Mouse (Mus musculus) erythroblast, embryonic 14.5 days (primary cell): Measurements from ENCODE around the gene Erich3. TPM values are rescaled to one million over a fixed set of nuclear protein-coding genes. Genes with fewer than 3 reads are reported as not detected.

Source experiments
- H3K27me3 ChIP-seq: 2 replicates; pipeline ENCODE4 v1.6.1; 2012; ENCODE audit warnings: inconsistent platforms; ENCODE audit not compliant: control insufficient read depth
- H3K36me3 ChIP-seq: 2 replicates; pipeline ENCODE4 v1.6.1; 2012; ENCODE audit warnings: mild to moderate bottlenecking, inconsistent platforms; ENCODE audit not compliant: control insufficient read depth
- H3K4me1 ChIP-seq: 2 replicates; pipeline ENCODE4 v1.6.1; 2012; ENCODE audit warnings: inconsistent platforms; ENCODE audit not compliant: control insufficient read depth
- H3K4me3 ChIP-seq: replicated peaks from 2 replicates; pipeline ENCODE3; 2012; ENCODE audit warnings: moderate library complexity, mild to moderate bottlenecking, inconsistent platforms
- H3K9me3 ChIP-seq: 2 replicates; pipeline ENCODE4 v1.6.1; 2012; ENCODE audit warnings: low read length, inconsistent platforms, mixed read lengths; ENCODE audit not compliant: control insufficient read depth
- GATA1 ChIP-seq: IDR thresholded peaks from 2 replicates; pipeline ENCODE4 v1.6.1; 2012; ENCODE audit warnings: low read length, inconsistent platforms, mixed read lengths
- TAL1 ChIP-seq: IDR thresholded peaks from 3 replicates; pipeline ENCODE4 v1.6.1; 2012; ENCODE audit warnings: low read length, inconsistent platforms, mixed read lengths
- polyA plus RNA-seq: library from polyadenylated mRNA; stranded (reverse); fragments of >175 nt; gene quantifications from 2 replicates; pipeline ENCODE4 v1.2.3, GENCODE M21; 2012

Erich3 gene
- polyA plus RNA-seq, 1 experiment, result not detected

DNA sequence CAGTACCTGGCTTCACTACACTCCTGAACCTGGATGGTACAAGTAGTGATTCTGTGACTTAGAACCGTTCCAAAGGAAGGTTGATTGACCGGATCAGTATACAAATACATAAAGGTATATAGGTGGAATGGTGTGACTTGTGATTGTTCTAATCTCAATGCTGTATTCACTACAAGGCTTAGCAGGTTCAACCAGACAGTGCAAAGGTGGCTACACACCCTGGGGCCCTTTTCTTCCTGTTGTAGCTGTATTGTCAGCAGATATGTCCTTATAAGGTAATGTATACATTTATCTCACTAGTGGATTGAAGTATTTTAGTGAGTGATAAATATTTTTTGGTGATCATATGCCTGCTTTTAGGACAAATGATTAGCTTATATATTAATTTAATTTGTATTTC, 80.7 kb downstream of the Erich3 start:
- peaks cover 4% of the 10 kb centered on the region; the same call in 1 of the 2 replicates for H3K9me3 ChIP-seq
- TF ChIP-seq TAL1 (no peak), GATA1 (no peak)
- H3K27me3 ChIP-seq, result no peaks in the 10 kb centered on the region

DNA sequence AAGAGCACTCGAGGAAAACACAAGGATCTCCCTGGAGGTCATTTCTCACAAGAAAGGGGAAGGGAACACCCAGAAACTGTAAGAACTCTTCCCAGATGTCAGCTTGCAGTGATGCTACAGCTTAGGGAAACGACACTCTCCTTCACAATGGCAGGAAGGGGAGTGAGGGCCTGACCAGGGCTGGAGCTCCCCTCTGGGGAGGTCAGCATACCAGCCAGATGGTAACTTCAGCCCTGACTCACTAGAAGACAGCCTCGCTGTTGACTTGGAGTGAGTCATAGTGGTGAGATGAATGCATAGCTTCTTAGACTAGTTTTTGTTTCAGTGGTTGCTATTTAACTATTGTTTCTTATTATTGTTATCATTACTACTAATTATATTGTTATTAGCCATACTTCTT, 90.8 kb downstream of the Erich3 start:
- Histone ChIP-seq H3K27me3 (no peaks in the 10 kb centered on the region), H3K4me3 (no peak overlapping the region), H3K4me1 (no peaks in the 10 kb centered on the region), H3K9me3 (no peaks in the 10 kb centered on the region), H3K36me3 (no peaks in the 10 kb centered on the region)
- TF ChIP-seq TAL1 (no peak), GATA1 (no peak)

More for the DNA sequence above, 80.7 kb downstream of the Erich3 start:
- no peaks in the 10 kb centered on the region for H3K4me1 ChIP-seq
- no peaks in the 10 kb centered on the region for H3K36me3 ChIP-seq
- H3K4me3 ChIP-seq, result no peak overlapping the region

DNA sequence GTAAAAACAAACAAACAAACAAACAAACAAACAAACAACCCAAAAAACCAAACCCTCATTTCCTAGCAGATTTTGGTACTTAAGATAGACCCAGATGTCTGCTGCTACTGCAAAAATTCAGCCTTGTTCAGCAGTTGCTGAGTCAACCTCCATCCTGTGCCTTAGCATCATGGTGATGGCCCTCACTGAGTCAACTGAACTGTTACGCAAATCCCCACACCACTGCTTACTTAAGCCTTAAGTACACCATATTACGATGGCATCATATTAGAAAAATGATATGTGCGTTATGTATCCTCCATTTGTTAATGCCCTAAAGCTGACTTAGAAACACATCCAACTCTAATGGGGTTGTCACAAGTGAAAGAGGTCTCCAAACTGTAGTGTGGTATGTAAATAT, 91.6 kb downstream of the Erich3 start:
- Histone ChIP-seq H3K4me1 (no peaks in the 10 kb centered on the region), H3K27me3 (no peaks in the 10 kb centered on the region), H3K9me3 (no peaks in the 10 kb centered on the region), H3K36me3 (no peaks in the 10 kb centered on the region), H3K4me3 (no peak overlapping the region)
- TF ChIP-seq GATA1 (no peak), TAL1 (no peak)

DNA sequence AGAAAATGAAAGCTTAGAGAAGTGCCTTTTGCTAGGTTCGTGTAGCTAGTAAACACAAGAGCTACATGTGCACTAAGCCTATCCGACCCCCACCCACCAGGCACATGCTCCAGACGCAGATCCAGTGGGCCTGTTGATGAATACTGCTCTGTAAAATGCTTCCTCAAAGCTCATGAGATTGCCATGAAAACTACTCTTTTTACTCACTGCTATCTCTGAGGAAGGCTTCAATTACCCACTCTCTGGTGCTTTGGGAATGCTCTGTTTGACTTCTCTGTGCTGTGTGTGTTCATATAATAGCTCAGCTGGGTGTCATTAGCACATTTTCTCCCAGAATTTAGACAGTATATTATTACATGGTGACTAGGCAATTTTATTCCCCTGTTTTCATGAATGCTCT, 94.4 kb downstream of the Erich3 start:
- Histone ChIP-seq H3K27me3 (no peaks in the 10 kb centered on the region), H3K9me3 (peaks cover 9% of the 10 kb centered on the region), H3K4me1 (no peaks in the 10 kb centered on the region), H3K4me3 (no peak overlapping the region), H3K36me3 (no peaks in the 10 kb centered on the region)
- TF ChIP-seq GATA1 (no peak), TAL1 (no peak)

DNA sequence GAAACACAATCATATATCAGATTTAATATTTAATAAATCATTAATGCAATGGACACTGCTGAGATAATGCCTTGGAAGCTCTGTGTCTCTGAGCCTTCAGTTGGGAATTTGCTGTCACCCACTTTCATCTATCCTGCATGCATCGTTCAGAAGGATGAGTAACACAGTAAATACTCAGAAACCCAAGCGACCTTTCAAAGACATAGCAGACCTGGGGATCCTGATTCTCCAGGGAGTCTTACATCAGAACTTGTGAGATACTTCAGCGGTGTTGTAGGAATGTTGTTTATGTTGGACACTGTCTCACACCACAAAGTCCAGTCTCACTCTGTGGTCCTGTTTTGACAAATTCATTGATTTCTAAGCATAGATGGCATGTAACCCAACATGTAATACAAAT, 97.4 kb downstream of the Erich3 start:
- no peaks in the 10 kb centered on the region for H3K36me3 ChIP-seq
- H3K4me1 ChIP-seq, result no peaks in the 10 kb centered on the region
- no peak overlapping the region for H3K4me3 ChIP-seq
- peaks cover 20% of the 10 kb centered on the region for H3K9me3 ChIP-seq
- no peaks in the 10 kb centered on the region for H3K27me3 ChIP-seq
- TF ChIP-seq TAL1 (no peak), GATA1 (no peak)

DNA sequence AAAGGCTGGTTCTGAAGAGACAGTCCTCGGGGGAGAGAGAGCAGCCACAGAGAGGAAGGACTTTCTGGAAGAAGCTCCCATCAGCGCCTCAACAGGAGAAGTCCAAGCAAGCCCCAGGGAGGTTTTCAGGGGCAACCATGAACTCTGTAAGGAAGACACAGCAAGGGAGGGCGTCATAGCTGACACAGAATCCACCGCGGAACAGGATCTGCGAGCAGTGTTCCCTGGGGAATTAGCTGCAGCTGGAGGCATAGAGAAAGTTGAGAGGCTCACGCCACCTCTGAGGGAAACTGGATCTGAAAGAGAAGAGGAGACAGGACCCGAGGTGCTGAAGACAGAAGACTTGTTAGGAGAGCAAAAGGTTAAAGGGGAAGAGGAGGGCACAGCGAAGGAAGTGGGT, 99.7 kb downstream of the Erich3 start:
- Histone ChIP-seq H3K27me3 (no peaks in the 10 kb centered on the region), H3K4me3 (no peak overlapping the region), H3K9me3 (peaks cover 20% of the 10 kb centered on the region), H3K4me1 (no peaks in the 10 kb centered on the region), H3K36me3 (no peaks in the 10 kb centered on the region)
- no peak for TF ChIP-seq TAL1
- TF ChIP-seq GATA1, result no peak

DNA sequence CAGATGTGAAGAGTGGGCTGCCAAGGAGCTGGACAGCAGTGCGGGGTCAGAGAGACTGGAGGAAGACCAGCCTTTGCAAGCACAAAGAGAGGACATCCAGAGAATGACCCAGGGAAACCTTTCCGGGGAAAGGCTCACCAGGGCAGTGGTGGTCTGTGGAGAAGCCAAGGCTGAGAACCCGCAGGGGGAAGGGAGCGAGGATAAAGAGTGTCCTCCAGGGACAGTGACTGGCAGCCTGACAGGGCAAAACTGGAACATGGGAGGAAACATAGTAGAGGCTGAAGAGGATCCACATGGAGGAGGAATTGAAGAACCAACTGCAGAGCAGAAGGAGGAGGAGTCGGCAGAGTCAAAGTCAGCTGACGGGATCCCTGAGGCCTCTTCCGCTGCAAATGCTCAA, 100.5 kb downstream of the Erich3 start:
- no peaks in the 10 kb centered on the region for H3K27me3 ChIP-seq
- no peak for TF ChIP-seq TAL1
- TF ChIP-seq GATA1, result no peak
- no peak overlapping the region for H3K4me3 ChIP-seq
- no peaks in the 10 kb centered on the region for H3K4me1 ChIP-seq
- peaks cover 20% of the 10 kb centered on the region for H3K9me3 ChIP-seq
- no peaks in the 10 kb centered on the region for H3K36me3 ChIP-seq

DNA sequence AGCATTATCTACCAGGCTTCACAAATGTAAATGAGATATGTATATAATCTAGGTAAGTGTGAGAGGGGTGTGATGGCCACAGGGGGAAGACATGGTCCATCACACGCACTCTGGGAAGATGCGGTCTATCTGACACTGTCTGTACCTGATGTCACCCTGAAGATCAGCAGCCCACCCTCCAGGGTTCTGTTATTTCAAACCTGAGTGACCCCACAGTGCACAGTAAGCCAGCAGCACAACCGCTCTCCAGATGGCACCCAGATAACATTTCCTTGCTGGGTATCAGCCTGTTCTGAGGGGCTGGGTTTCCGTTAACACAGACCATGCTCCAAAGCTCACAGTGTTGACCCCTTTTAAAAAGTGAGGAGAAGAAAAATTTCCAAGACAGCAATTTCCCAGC, 102.7 kb downstream of the Erich3 start:
- Histone ChIP-seq H3K36me3 (no peaks in the 10 kb centered on the region), H3K27me3 (no peaks in the 10 kb centered on the region), H3K9me3 (peaks cover 16% of the 10 kb centered on the region), H3K4me1 (no peaks in the 10 kb centered on the region), H3K4me3 (no peak overlapping the region)
- TF ChIP-seq TAL1, result no peak
- no peak for TF ChIP-seq GATA1

DNA sequence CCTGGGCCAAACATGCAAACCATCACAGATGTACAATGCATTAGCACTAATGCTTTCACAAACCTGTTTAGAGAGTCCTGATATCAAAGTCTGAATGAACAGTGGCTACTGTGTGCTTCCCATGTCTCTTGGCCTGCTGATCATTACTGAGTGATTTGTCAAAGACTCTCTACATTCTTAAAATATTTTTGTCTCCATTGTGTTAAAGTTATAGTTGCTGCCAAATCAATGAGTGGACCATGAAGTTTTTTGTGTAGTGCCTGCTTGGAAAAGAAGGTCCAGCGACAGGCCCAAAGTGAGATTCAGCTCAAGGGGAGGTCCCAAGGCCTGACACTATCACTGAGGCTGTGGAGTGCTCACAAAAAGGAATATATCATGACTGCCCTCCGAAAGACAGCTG, 108.0 kb downstream of the Erich3 start:
- H3K36me3 ChIP-seq, result no peaks in the 10 kb centered on the region
- H3K4me1 ChIP-seq, result no peaks in the 10 kb centered on the region
- no peak for TF ChIP-seq TAL1
- no peak for TF ChIP-seq GATA1
- H3K9me3 ChIP-seq, result no peaks in the 10 kb centered on the region; the same call in 1 of the 2 replicates
- no peaks in the 10 kb centered on the region for H3K27me3 ChIP-seq
- H3K4me3 ChIP-seq, result no peak overlapping the region

DNA sequence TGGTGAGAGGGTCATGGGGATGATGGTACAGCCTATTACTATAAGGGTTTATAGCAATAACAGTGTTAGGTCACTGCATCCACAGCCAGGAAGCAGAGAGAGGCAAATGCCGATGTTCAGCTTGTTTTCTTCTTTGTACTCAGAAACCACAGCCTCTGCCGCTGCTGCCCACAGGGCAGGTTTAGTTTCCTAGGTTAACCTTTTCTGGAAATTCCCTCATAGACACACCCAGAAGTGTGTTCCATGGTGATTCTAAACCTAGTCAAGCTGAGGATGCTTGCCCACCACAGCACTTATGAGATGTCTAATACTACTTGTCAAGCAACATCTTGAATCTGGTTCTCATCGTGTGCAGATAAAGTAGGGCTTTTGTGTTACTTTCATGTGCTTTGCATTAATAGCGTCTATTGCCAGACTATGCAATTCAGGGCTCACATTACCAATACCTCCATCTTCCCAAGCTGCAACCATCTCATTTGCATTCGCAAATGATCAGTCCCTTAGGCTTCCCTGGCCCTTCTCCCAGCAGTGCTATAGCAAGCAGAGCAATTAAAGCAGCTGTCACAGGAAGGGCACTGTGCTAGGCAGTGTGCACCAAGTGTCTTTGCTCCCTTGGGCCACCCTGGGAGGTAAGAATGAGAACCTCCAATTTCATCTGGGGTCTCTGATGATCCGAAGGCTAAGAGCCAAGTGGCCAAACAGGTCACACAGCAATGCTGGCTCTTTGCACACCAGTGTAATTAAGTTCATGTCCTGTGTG, 115.4 kb downstream of the Erich3 start:
- no peaks in the 10 kb centered on the region for H3K4me1 ChIP-seq
- H3K9me3 ChIP-seq, result no peaks in the 10 kb centered on the region; the same call in 1 of the 2 replicates
- TF ChIP-seq TAL1 (no peak), GATA1 (no peak)
- no peaks in the 10 kb centered on the region for H3K36me3 ChIP-seq
- H3K4me3 ChIP-seq, result no peak overlapping the region
- H3K27me3 ChIP-seq, result no peaks in the 10 kb centered on the region
